Mouse (Mus musculus) thymus, adult 2 months (tissue): Measurements from ENCODE around the gene Ptprd.

ENCODE experiments used
- CTCF ChIP-seq: fragments of 200-500 bp; IDR thresholded peaks from 2 replicates; pipeline ENCODE4 v1.5.1; 2012; ENCODE audit warnings: mild to moderate bottlenecking, control low read depth, low read length, moderate library complexity, borderline replicate concordance; ENCODE audit not compliant: control insufficient read depth, poor library complexity, insufficient read depth; ENCODE audit errors: extremely low read depth
- POLR2A ChIP-seq: fragments of 200-500 bp; IDR thresholded peaks from 2 replicates; pipeline ENCODE4 v1.6.1; 2012; ENCODE audit warnings: mild to moderate bottlenecking, low read length, control low read depth, moderate library complexity; ENCODE audit not compliant: control insufficient read depth, poor library complexity, insufficient read depth; ENCODE audit errors: extremely low read depth

- no peak for TF ChIP-seq CTCF
- TF ChIP-seq POLR2A: no peak
These were observed 1973.2 kb downstream of the Ptprd start for GRCm38 (mm10) chr4:76238577-76238976.
